Mouse (Mus musculus) liver, embryonic 11.5 days (tissue): Measurements from ENCODE around the gene Col16a1. TPM values are rescaled to one million over a fixed set of nuclear protein-coding genes. Genes with fewer than 3 reads are reported as not detected.
A peak's percentile ranks its signal among the peaks of the same experiment; 100 is the strongest.

Experiments
- ATAC-seq: fragments of 200-750 bp; cut with Nextera tagmentation; replicated peaks from 2 replicates; pipeline ENCODE4 v1.8.0; 2017; ENCODE audit warnings: moderate number of reproducible peaks, mild to moderate bottlenecking, moderate TSS enrichment, moderate library complexity; ENCODE audit not compliant: low FRiP score
- DNase-seq: peaks from one replicate; pipeline ENCODE4 v3.0.0-alpha.2; 2017; ENCODE audit warnings: low spot score
- H3K27ac ChIP-seq: fragments of 300-500 bp; sonication (generic); 2 replicates; pipeline ENCODE4 v1.5.1; 2014; ENCODE audit warnings: mild to moderate bottlenecking, low read depth, low read length, control low read depth
- H3K27me3 ChIP-seq: fragments of 300-500 bp; sonication (generic); replicated peaks from 2 replicates; pipeline ENCODE4 v1.6.1; 2014; ENCODE audit warnings: low read length, mixed read lengths; ENCODE audit not compliant: control insufficient read depth, insufficient read depth
- H3K36me3 ChIP-seq: fragments of 300-500 bp; sonication (generic); 2 replicates; pipeline ENCODE4 v1.6.1; 2014; ENCODE audit warnings: mild to moderate bottlenecking, low read length, moderate library complexity, mixed read lengths; ENCODE audit not compliant: control insufficient read depth, insufficient read depth
- H3K4me1 ChIP-seq: fragments of 300-500 bp; sonication (generic); replicated peaks from 2 replicates; pipeline ENCODE4 v1.6.1; 2014; ENCODE audit warnings: low read length, mixed read lengths; ENCODE audit not compliant: control insufficient read depth, insufficient read depth
- H3K4me2 ChIP-seq: fragments of 300-500 bp; sonication (generic); 2 replicates; pipeline ENCODE4 v1.6.1; 2014; ENCODE audit warnings: mild to moderate bottlenecking, control low read depth, moderate library complexity
- H3K4me3 ChIP-seq: fragments of 300-500 bp; sonication (generic); 2 replicates; pipeline ENCODE4 v1.5.1; 2014; ENCODE audit warnings: low read depth, low read length, control low read depth
- H3K9ac ChIP-seq: fragments of 300-500 bp; sonication (generic); 2 replicates; pipeline ENCODE4 v1.6.1; 2014; ENCODE audit warnings: low read depth, low read length, control low read depth
- H3K9me3 ChIP-seq: fragments of 300-500 bp; sonication (generic); 2 replicates; pipeline ENCODE4 v1.6.1; 2016; ENCODE audit warnings: low read length, inconsistent platforms, mixed read lengths; ENCODE audit not compliant: control insufficient read depth
- WGBS: fragments of 180-500 bp; shearing (Covaris S2); extraction: QIAGEN DNeasy Blood & Tissue Kit; methylation state at CpG from one replicate; pipeline ENCODE4 v1.1.7; 2014; 5-methylcytosine and 5-hydroxymethylcytosine counted together
- polyA plus RNA-seq: library from polyadenylated mRNA; unstranded; fragments of >200 nt; fragmentation: Nextera tagmentation; extraction: Ambion mirVana; gene quantifications from 2 replicates; pipeline ENCODE4 v1.2.1, GENCODE M21; 2014

Gene Col16a1
- polyA plus RNA-seq, 1 experiment from 2014 or later: 6.0 TPM

GRCm38 (mm10) chr4:130121560-130121959, 73.9 kb downstream of the Col16a1 start:
- H3K4me1 ChIP-seq: no peaks in the 10 kb centered on the region
- H3K27ac ChIP-seq: no peak overlapping the region
- peaks cover 8% of the 10 kb centered on the region; the same call in 1 of the 2 replicates for H3K36me3 ChIP-seq
- H3K9me3 ChIP-seq: no peaks in the 10 kb centered on the region
- ATAC-seq (no peak), DNase-seq (no peak)
- H3K27me3 ChIP-seq: no peaks in the 10 kb centered on the region
- WGBS: 86% methylated on average over 8 of the region's 8 CpGs
- H3K4me2 ChIP-seq: no peak overlapping the region
- no peak overlapping the region for H3K9ac ChIP-seq
- no peak overlapping the region for H3K4me3 ChIP-seq

- ATAC-seq (no peak), DNase-seq (no peak)
- Histone ChIP-seq H3K27ac (no peak overlapping the region), H3K36me3 (peaks cover 8% of the 10 kb centered on the region; the same call in 1 of the 2 replicates), H3K4me1 (no peaks in the 10 kb centered on the region), H3K9me3 (no peaks in the 10 kb centered on the region), H3K9ac (no peak overlapping the region), H3K4me2 (no peak overlapping the region), H3K4me3 (no peak overlapping the region), H3K27me3 (no peaks in the 10 kb centered on the region)
- WGBS: 83% methylated on average over 5 of the region's 5 CpGs
Measured at GRCm38 (mm10) chr4:130123020-130123419, 75.4 kb downstream of the Col16a1 start.

- H3K27ac ChIP-seq: no peak overlapping the region
- H3K9me3 ChIP-seq: no peaks in the 10 kb centered on the region
- H3K4me1 ChIP-seq: peaks cover 3% of the 10 kb centered on the region; the same call in 1 of the 2 replicates
- H3K4me2 ChIP-seq: no peak overlapping the region
- peaks cover 8% of the 10 kb centered on the region; the same call in 1 of the 2 replicates for H3K36me3 ChIP-seq
- no peak for ATAC-seq
- WGBS: 80% methylated on average over 4 of the region's 4 CpGs
- H3K9ac ChIP-seq: no peak overlapping the region
- no peaks in the 10 kb centered on the region for H3K27me3 ChIP-seq
- DNase-seq: no peak
- H3K4me3 ChIP-seq: no peak overlapping the region
Measured at GRCm38 (mm10) chr4:130124110-130124509, 76.5 kb downstream of the Col16a1 start.

GRCm38 (mm10) chr4:130125164-130125563, 77.5 kb downstream of the Col16a1 start:
- H3K36me3 ChIP-seq: peaks cover 8% of the 10 kb centered on the region; the same call in 1 of the 2 replicates
- no peak for DNase-seq
- H3K9ac ChIP-seq: no peak overlapping the region
- H3K4me1 ChIP-seq: peaks cover 3% of the 10 kb centered on the region; the same call in 1 of the 2 replicates
- H3K9me3 ChIP-seq: no peaks in the 10 kb centered on the region
- no peak overlapping the region for H3K4me3 ChIP-seq
- no peaks in the 10 kb centered on the region for H3K27me3 ChIP-seq
- no peak overlapping the region for H3K27ac ChIP-seq
- no peak for ATAC-seq
- 88% methylated on average over 6 of the region's 6 CpGs for WGBS
- H3K4me2 ChIP-seq: no peak overlapping the region

- Histone ChIP-seq H3K36me3 (peaks cover 8% of the 10 kb centered on the region; the same call in 1 of the 2 replicates), H3K9ac (no peak overlapping the region), H3K4me1 (peaks cover 3% of the 10 kb centered on the region; the same call in 1 of the 2 replicates), H3K9me3 (no peaks in the 10 kb centered on the region), H3K4me2 (no peak overlapping the region), H3K27ac (no peak overlapping the region), H3K4me3 (no peak overlapping the region), H3K27me3 (no peaks in the 10 kb centered on the region)
- DNase-seq (no peak), ATAC-seq (no peak)
- WGBS: 75% methylated on average over 5 of the region's 5 CpGs
Measured at GRCm38 (mm10) chr4:130125935-130126334, 78.3 kb downstream of the Col16a1 start.

GRCm38 (mm10) chr4:130128907-130129306, 81.3 kb downstream of the Col16a1 start:
- ATAC-seq: 0 out of 2 replicates have a peak, but pooled peaks have one; percentile 39
- Histone ChIP-seq H3K27me3 (no peaks in the 10 kb centered on the region), H3K27ac (no peak overlapping the region), H3K9ac (no peak overlapping the region), H3K9me3 (no peaks in the 10 kb centered on the region), H3K4me2 (no peak overlapping the region), H3K4me3 (no peak overlapping the region), H3K36me3 (peaks cover 4% of the 10 kb centered on the region; the same call in 1 of the 2 replicates), H3K4me1 (peaks cover 3% of the 10 kb centered on the region; the same call in 1 of the 2 replicates)
- WGBS: 53% methylated on average over 5 of the region's 5 CpGs
- no peak for DNase-seq

- Histone ChIP-seq H3K36me3 (peaks cover 4% of the 10 kb centered on the region; the same call in 1 of the 2 replicates), H3K9ac (no peak overlapping the region), H3K4me2 (no peak overlapping the region), H3K27ac (no peak overlapping the region), H3K4me1 (peaks cover 3% of the 10 kb centered on the region; the same call in 1 of the 2 replicates), H3K9me3 (no peaks in the 10 kb centered on the region), H3K4me3 (no peak overlapping the region), H3K27me3 (0 out of 2 replicates have a peak, but pooled peaks cover 2% of the 10 kb centered on the region)
- ATAC-seq (no peak), DNase-seq (no peak)
- 82% methylated on average over 10 of the region's 10 CpGs for WGBS
Measured at GRCm38 (mm10) chr4:130130082-130130481, 82.4 kb downstream of the Col16a1 start.

- no peak for ATAC-seq
- H3K27ac ChIP-seq: no peak overlapping the region
- WGBS: 63% methylated on average over 13 of the region's 13 CpGs
Measured at GRCm38 (mm10) chr4:130130641-130131350, 83.2 kb downstream of the Col16a1 start.

More at GRCm38 (mm10) chr4:130130641-130131350, 83.2 kb downstream of the Col16a1 start:
- no peaks in the 10 kb centered on the region for H3K9me3 ChIP-seq
- peaks cover 2% of the 10 kb centered on the region; the same call in 1 of the 2 replicates for H3K36me3 ChIP-seq
- no peak overlapping the region for H3K9ac ChIP-seq
- H3K27me3 ChIP-seq: peaks cover 7% of the 10 kb centered on the region; the same call in 1 of the 2 replicates
- no peak overlapping the region for H3K4me3 ChIP-seq
- no peak overlapping the region for H3K4me2 ChIP-seq
- H3K4me1 ChIP-seq: peaks cover 3% of the 10 kb centered on the region; the same call in 1 of the 2 replicates
- no peak for DNase-seq
